Mouse (Mus musculus): ENCODE results near the gene Hfe2.

GRCm38 (mm10) chr3:96477084-96477483 lies 47.9 kb upstream of the Hfe2 start:
- no peak for TF ChIP-seq EP300 (optimal IDR thresholded peaks at IDR 0.05)
- TF ChIP-seq CTCF (IDR thresholded peaks at IDR 0.05; ENCODE audit: low read depth) = no peak
